Mouse (Mus musculus): ENCODE measurements around the gene Klk14.

DNA sequence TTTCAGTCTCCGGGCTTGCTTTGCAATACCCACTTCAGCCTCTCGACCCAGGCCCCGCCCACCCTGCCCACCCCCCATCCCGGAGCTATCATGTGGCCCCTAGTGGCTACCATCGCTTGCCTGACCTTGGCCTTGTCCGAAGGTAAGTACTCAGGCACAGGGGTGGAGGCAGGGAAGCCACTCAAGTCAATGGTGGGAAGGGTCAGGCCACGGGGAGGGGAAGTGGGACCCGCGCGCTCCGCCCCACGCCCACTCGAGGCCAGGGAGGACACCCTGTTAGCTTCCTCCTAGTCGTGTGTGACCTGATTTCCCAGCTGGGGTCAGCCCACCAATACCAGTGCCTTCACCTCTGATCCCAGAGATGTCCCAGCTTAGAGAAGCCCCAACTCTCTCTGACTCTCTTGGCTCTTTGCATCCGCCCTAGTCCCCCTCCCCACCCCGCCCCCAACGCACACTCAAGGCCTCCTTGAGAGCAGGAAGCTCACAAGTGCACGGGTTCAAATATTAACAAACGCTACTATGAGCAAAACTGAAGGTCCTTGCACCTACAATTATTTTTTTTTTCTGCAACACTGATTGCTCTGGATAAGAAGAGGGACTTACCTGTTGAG lies 23.6 kb downstream of the Klk14 start:
- TF ChIP-seq CTCF (IDR thresholded peaks at IDR 0.05; ENCODE audit: borderline replicate concordance, extremely low read depth, insufficient read depth, insufficient read length) = no peak
- TF ChIP-seq POLR2A (IDR thresholded peaks at IDR 0.05; ENCODE audit: borderline replicate concordance, extremely low read depth, insufficient read depth, insufficient read length, poor library complexity, severe bottlenecking) = no peak
